In the genomic region with DNA sequence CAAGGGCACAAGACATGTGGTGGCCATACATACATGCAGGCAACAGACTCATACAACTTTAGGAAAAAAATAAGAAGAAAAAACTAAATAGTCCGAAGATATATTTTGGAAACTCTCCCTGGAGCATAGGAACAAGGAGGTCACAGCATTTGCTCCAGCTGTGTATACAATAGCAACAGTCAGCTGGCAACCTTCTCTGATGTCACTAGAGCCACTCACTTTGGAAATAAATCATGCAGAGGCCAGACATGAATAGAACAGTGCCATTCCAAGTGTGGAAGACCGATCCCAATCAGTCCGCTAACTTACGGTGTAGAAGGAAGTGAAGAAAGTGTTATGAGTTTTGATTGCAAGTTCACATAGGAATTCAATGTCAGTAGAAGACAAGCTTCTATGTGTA, we compare ENCODE assay signal across 25 mouse cellular contexts.
DNase-seq lines count a peak whose midpoint lies in the region; ATAC-seq and TF ChIP-seq lines count a peak whose summit lies in the region.
"Had no signal": no experiment of that assay in that cellular context is flagged by ENCODE, and none has a peak within 500 bp of the region (broad histone marks: within the 10 kb centered on the region; RNA-seq: fewer than 3 reads in every experiment).

No protein-coding gene starts in this region.

- no peaks in the 10 kb centered on the region for H3K36me3 ChIP-seq in kidney, embryonic 15.5 days
- H3K36me3 ChIP-seq in stomach, postnatal 0 days (ENCODE audit: control insufficient read depth, insufficient read depth, low read length): no peaks in the 10 kb centered on the region
- H3K36me3 ChIP-seq: G1E; hindbrain, embryonic 10.5 days; midbrain, embryonic 13.5 days; neural tube, embryonic 13.5 days had no signal

- H3K9me3 ChIP-seq in kidney, embryonic 15.5 days (replicated peaks): no peaks in the 10 kb centered on the region
- no peaks in the 10 kb centered on the region for H3K9me3 ChIP-seq in stomach, postnatal 0 days (ENCODE audit: control insufficient read depth, low read length)
- H3K9me3 ChIP-seq: G1E; hindbrain, embryonic 10.5 days; midbrain, embryonic 13.5 days; neural tube, embryonic 13.5 days had no signal

- no peak for TF ChIP-seq EP300 in stomach, postnatal 0 days (optimal IDR thresholded peaks at IDR 0.05)

- TF ChIP-seq CTCF in stomach, postnatal 0 days (IDR thresholded peaks at IDR 0.05; ENCODE audit: low read depth): no peak

- no peak overlapping the region for H3K9ac ChIP-seq in kidney, embryonic 15.5 days
- H3K9ac ChIP-seq in stomach, postnatal 0 days (ENCODE audit: low read length): no peak overlapping the region
- H3K9ac ChIP-seq: forebrain, postnatal 0 days; midbrain, embryonic 13.5 days; neural tube, embryonic 13.5 days had no signal

- peak; percentile 48 for DNase-seq in embryo, embryonic 10.5 days (ENCODE audit: low spot score)
- no peak for DNase-seq in embryo, embryonic 9.5 days (ENCODE audit: extremely low spot score)
- DNase-seq in kidney, postnatal 14 days: no peak
- peak; percentile 13 for DNase-seq in lung, postnatal 10 days
- DNase-seq in lung, adult 18-20 months: no peak
- DNase-seq in stomach, postnatal 0 days (ENCODE audit: low spot score): no peak
- DNase-seq in heart, adult 9 months (ENCODE audit: low spot score in 2 of 2): no peak
- DNase-seq: adrenal gland, adult 8-10 months; cerebellum, adult 2 months; cerebellum, postnatal 14 days; forebrain, postnatal 0 days; heart, postnatal 14 days; left cerebral cortex, postnatal 4 days; right cerebral cortex, postnatal 4 days; thymus, adult 2 months; thymus, postnatal 36 days had no signal

- H3K27ac ChIP-seq in kidney, embryonic 15.5 days: no peak overlapping the region
- H3K27ac ChIP-seq in stomach, postnatal 0 days (replicated peaks): no peak overlapping the region
- H3K27ac ChIP-seq: hindbrain, embryonic 10.5 days; left cerebral cortex, adult 2 months; midbrain, embryonic 13.5 days; neural tube, embryonic 13.5 days had no signal

- ATAC-seq in kidney, embryonic 15.5 days (replicated peaks; ENCODE audit: low FRiP score): 0 out of 2 replicates have a peak, but pooled peaks have one; percentile 24
- ATAC-seq in stomach, postnatal 0 days (ENCODE audit: low FRiP score, low TSS enrichment): no peak; the same call in 1 of the 2 replicates
- ATAC-seq: forebrain, postnatal 0 days; hindbrain, embryonic 16.5 days had no signal

- no peak overlapping the region for H3K4me3 ChIP-seq in kidney, embryonic 15.5 days (replicated peaks)
- H3K4me3 ChIP-seq in stomach, postnatal 0 days (ENCODE audit: low read depth, low read length): no peak overlapping the region
- H3K4me3 ChIP-seq: erythroblast, embryonic 14.5 days; hindbrain, embryonic 10.5 days; left cerebral cortex, adult 2 months; midbrain, embryonic 13.5 days; neural tube, embryonic 13.5 days had no signal

- H3K27me3 ChIP-seq in kidney, embryonic 15.5 days: no peaks in the 10 kb centered on the region
- H3K27me3 ChIP-seq in stomach, postnatal 0 days (ENCODE audit: control insufficient read depth, insufficient read depth, low read length): no peaks in the 10 kb centered on the region
- H3K27me3 ChIP-seq: midbrain, embryonic 13.5 days; neural tube, embryonic 13.5 days had no signal

- 56% methylated on average over 4 of the region's 4 CpGs for WGBS in kidney, embryonic 15.5 days
- WGBS in stomach, postnatal 0 days: 52% methylated on average over 4 of the region's 4 CpGs

- H3K4me2 ChIP-seq in kidney, embryonic 15.5 days: no peak overlapping the region
- peak overlapping the region; percentile 20; the same call in 1 of the 2 replicates for H3K4me2 ChIP-seq in stomach, postnatal 0 days (replicated peaks; ENCODE audit: low read depth)
- H3K4me2 ChIP-seq: liver, embryonic 11.5 days; midbrain, embryonic 13.5 days had no signal

- peaks cover 23% of the 10 kb centered on the region for H3K4me1 ChIP-seq in kidney, embryonic 15.5 days
- H3K4me1 ChIP-seq in stomach, postnatal 0 days (replicated peaks; ENCODE audit: control insufficient read depth, insufficient read depth): no peaks in the 10 kb centered on the region
- H3K4me1 ChIP-seq: neural tube, embryonic 13.5 days had no signal

Comparison
In these comparisons a context has a peak if more than half of its experiments do, and no peak if none do; other contexts are left out.
1. DNase-seq: peak in embryo, embryonic 10.5 days (single experiment) and lung, postnatal 10 days (single experiment); none in embryo, embryonic 9.5 days (single experiment), kidney, postnatal 14 days (single experiment), lung, adult 18-20 months (0 of 2), stomach, postnatal 0 days (single experiment) and heart, adult 9 months (0 of 2).